Mouse (Mus musculus) limb, embryonic 10.5 days (tissue): ENCODE results near the gene Ets1. TPM values are rescaled to one million over a fixed set of nuclear protein-coding genes. Genes with fewer than 3 reads are reported as not detected.
A peak's percentile ranks its signal among the peaks of the same experiment; 100 is the strongest.

Experiments used
- DNase-seq: peaks from one replicate; pipeline ENCODE4 v3.0.0-alpha.2; 2017; ENCODE audit warnings: low spot score
- H3K27ac ChIP-seq: fragments of 300-500 bp; sonication (generic); 2 replicates; pipeline ENCODE4 v1.5.1; 2016; ENCODE audit warnings: mild to moderate bottlenecking
- H3K27me3 ChIP-seq: fragments of 300-500 bp; sonication (generic); 2 replicates; pipeline ENCODE4 v1.6.1; 2016; ENCODE audit warnings: low read depth, mild to moderate bottlenecking; ENCODE audit not compliant: poor library complexity, severe bottlenecking
- H3K36me3 ChIP-seq: fragments of 300-500 bp; sonication (generic); 2 replicates; pipeline ENCODE4 v1.6.1; 2016; ENCODE audit warnings: mild to moderate bottlenecking, moderate library complexity
- H3K4me1 ChIP-seq: fragments of 300-500 bp; sonication (generic); 2 replicates; pipeline ENCODE4 v1.6.1; 2016
- H3K4me3 ChIP-seq: fragments of 300-500 bp; sonication (generic); 2 replicates; pipeline ENCODE4 v1.5.1; 2016; ENCODE audit warnings: mild to moderate bottlenecking, moderate library complexity
- H3K9me3 ChIP-seq: fragments of 300-500 bp; sonication (generic); replicated peaks from 2 replicates; pipeline ENCODE4 v1.6.1; 2016; ENCODE audit warnings: mild to moderate bottlenecking
- WGBS: fragments of 180-500 bp; shearing (Covaris S2); methylation state at CpG from one replicate; pipeline ENCODE4 v1.1.7; 2016; 5-methylcytosine and 5-hydroxymethylcytosine counted together
- polyA plus RNA-seq: library from polyadenylated mRNA; unstranded; fragments of >200 nt; fragmentation: Nextera tagmentation; extraction: Ambion mirVana; gene quantifications from 2 replicates; pipeline ENCODE4 v1.2.1, GENCODE M21; 2016

Ets1 gene
- polyA plus RNA-seq, 1 experiment from 2014 or later = 50.3 TPM

- WGBS = 89% methylated on average over 9 of the region's 9 CpGs
Measured at GRCm38 (mm10) chr9:32743642-32744161, 107.7 kb downstream of the Ets1 start.

DNA sequence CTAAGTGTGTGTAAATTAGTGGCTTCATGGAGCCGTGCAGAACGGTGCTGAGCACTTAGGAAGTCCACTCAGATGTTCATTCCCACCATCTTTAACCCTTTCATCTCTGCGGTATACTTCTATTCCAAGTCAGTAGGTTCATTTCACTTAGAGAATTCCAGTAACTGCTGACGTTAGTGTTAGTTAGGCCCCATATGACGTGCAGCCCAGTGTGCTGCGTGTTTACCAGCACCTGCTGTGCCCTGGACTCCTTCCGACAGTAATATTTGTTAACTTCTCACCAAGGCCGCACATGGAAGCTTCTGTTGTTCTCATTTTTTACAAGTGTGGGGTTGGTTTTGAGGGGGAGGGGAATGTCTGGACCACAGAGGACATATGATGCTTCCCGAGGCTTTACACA is 108.3 kb downstream of the Ets1 start:
- WGBS = 86% methylated on average over 9 of the region's 9 CpGs
- no peak for DNase-seq
- Histone ChIP-seq H3K36me3 (peaks cover 70% of the 10 kb centered on the region), H3K27me3 (no peaks in the 10 kb centered on the region), H3K9me3 (no peaks in the 10 kb centered on the region), H3K27ac (no peak overlapping the region), H3K4me3 (no peak overlapping the region), H3K4me1 (peaks cover 39% of the 10 kb centered on the region)

More at GRCm38 (mm10) chr9:32743642-32744161, 107.7 kb downstream of the Ets1 start:
- no peak overlapping the region for H3K27ac ChIP-seq
- no peaks in the 10 kb centered on the region for H3K9me3 ChIP-seq
- no peaks in the 10 kb centered on the region for H3K27me3 ChIP-seq
- peaks cover 39% of the 10 kb centered on the region for H3K4me1 ChIP-seq
- no peak for DNase-seq
- no peak overlapping the region for H3K4me3 ChIP-seq
- peaks cover 70% of the 10 kb centered on the region for H3K36me3 ChIP-seq

DNA sequence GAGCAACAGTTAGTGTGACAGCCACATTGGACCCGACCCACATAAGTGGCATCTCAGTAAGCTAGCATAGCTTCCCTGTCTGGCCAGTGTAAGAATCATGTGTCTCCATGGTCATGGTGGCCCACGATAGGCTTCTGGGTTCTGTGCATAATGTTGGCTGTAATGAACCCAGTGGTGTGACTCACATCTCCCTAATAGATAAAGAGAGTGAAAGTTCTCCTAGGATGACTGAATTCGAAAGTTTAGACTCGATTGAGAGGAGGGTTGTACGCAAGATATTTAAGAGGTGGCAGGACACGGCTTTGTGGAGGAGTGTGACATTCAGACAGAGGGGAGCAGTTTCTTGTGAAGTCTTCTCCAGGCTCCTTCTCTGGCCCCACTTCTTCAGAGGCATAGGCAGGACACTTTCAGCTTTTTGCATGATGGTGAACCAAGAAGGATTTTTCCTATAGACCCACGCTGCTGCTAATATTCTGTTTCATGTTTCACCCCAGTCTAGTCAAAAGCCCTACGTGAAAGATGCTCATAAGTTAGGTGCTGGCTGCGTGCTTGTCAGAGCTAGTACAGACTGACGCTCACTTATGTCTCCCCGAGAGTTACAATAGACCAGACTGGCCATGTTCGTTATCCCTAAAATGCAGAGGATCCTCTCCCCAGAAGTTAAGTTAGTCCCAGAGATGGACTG is 109.2 kb downstream of the Ets1 start:
- peaks cover 71% of the 10 kb centered on the region for H3K36me3 ChIP-seq
- no peak overlapping the region for H3K4me3 ChIP-seq
- no peak for DNase-seq
- no peaks in the 10 kb centered on the region for H3K27me3 ChIP-seq
- peaks cover 39% of the 10 kb centered on the region for H3K4me1 ChIP-seq
- H3K27ac ChIP-seq = no peak overlapping the region; the same call in 1 of the 2 replicates
- WGBS = 94% methylated on average over 12 of the region's 12 CpGs
- no peaks in the 10 kb centered on the region for H3K9me3 ChIP-seq

- Histone ChIP-seq H3K9me3 (no peaks in the 10 kb centered on the region), H3K27ac (peak overlapping the region; percentile 61), H3K36me3 (peaks cover 70% of the 10 kb centered on the region), H3K27me3 (no peaks in the 10 kb centered on the region), H3K4me3 (no peak overlapping the region), H3K4me1 (peaks cover 39% of the 10 kb centered on the region)
- 87% methylated on average over 8 of the region's 8 CpGs for WGBS
- DNase-seq = no peak
Measured at GRCm38 (mm10) chr9:32745998-32746397, 110.0 kb downstream of the Ets1 start.

- WGBS = 93% methylated on average over 6 of the region's 6 CpGs
- no peak overlapping the region for H3K4me3 ChIP-seq
- H3K27ac ChIP-seq = no peak overlapping the region; the same call in 1 of the 2 replicates
- no peaks in the 10 kb centered on the region for H3K9me3 ChIP-seq
- DNase-seq = no peak
- no peaks in the 10 kb centered on the region for H3K27me3 ChIP-seq
- H3K36me3 ChIP-seq = peaks cover 71% of the 10 kb centered on the region
- peaks cover 39% of the 10 kb centered on the region for H3K4me1 ChIP-seq
Measured at GRCm38 (mm10) chr9:32746615-32747014, 110.6 kb downstream of the Ets1 start.

GRCm38 (mm10) chr9:32747624-32748023 is 111.6 kb downstream of the Ets1 start:
- DNase-seq = no peak
- WGBS = 89% methylated on average over 8 of the region's 8 CpGs

GRCm38 (mm10) chr9:32748552-32748951 is 112.5 kb downstream of the Ets1 start:
- DNase-seq = no peak
- no peak overlapping the region for H3K27ac ChIP-seq
- no peaks in the 10 kb centered on the region for H3K9me3 ChIP-seq
- 97% methylated on average over 5 of the region's 5 CpGs for WGBS
- H3K4me1 ChIP-seq = peaks cover 27% of the 10 kb centered on the region
- H3K4me3 ChIP-seq = no peak overlapping the region
- H3K27me3 ChIP-seq = no peaks in the 10 kb centered on the region
- peaks cover 69% of the 10 kb centered on the region for H3K36me3 ChIP-seq

More at GRCm38 (mm10) chr9:32747624-32748023, 111.6 kb downstream of the Ets1 start:
- Histone ChIP-seq H3K27ac (no peak overlapping the region), H3K4me1 (peaks cover 33% of the 10 kb centered on the region), H3K9me3 (no peaks in the 10 kb centered on the region), H3K36me3 (peaks cover 68% of the 10 kb centered on the region), H3K27me3 (no peaks in the 10 kb centered on the region), H3K4me3 (no peak overlapping the region)

DNA sequence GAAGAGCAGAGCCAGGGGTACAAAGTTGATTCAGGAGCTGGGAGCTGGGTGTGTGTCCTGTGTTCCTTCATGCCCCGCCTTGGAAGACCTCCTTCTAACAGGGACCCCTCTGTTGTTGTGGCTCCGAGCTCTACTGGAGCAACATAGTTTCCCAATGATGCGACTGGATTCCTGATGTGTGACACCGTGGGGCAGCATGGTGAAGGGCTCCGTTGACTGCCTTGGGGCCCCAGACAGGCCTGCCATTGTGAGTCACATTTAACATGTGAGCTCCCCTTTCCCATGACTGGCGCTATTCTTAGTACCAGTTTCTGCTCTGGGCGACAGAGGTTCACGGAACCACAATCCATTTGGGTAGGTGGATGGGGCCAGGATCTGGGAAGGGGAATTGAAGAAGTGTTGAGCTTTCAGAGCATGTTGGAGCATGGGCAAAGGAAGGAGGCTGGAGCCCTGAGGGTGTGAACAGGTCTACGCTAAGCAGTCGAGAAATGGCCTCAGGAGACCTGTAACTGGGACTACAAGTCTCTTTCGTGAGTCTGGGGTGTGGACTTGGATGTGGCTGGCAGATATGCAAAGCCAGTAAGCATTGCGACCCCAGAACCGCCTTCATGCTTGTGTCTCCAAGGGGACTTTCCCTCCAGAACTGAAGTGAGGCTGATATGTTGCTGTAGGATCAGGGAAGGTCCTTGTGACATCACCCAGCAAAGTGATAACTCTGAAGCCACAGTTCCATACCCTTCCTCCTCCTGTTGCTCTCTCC is 113.9 kb downstream of the Ets1 start:
- Histone ChIP-seq H3K36me3 (peaks cover 66% of the 10 kb centered on the region), H3K4me1 (peaks cover 22% of the 10 kb centered on the region), H3K4me3 (no peak overlapping the region), H3K9me3 (no peaks in the 10 kb centered on the region), H3K27me3 (no peaks in the 10 kb centered on the region), H3K27ac (no peak overlapping the region)
- 93% methylated on average over 13 of the region's 13 CpGs for WGBS
- DNase-seq = no peak

- 68% methylated on average over 5 of the region's 5 CpGs for WGBS
- Histone ChIP-seq H3K27ac (no peak overlapping the region), H3K4me3 (no peak overlapping the region), H3K36me3 (peaks cover 78% of the 10 kb centered on the region), H3K4me1 (peaks cover 6% of the 10 kb centered on the region; the same call in 1 of the 2 replicates), H3K27me3 (no peaks in the 10 kb centered on the region), H3K9me3 (no peaks in the 10 kb centered on the region)
- DNase-seq = no peak
Measured at GRCm38 (mm10) chr9:32752602-32753001, 116.6 kb downstream of the Ets1 start.

DNA sequence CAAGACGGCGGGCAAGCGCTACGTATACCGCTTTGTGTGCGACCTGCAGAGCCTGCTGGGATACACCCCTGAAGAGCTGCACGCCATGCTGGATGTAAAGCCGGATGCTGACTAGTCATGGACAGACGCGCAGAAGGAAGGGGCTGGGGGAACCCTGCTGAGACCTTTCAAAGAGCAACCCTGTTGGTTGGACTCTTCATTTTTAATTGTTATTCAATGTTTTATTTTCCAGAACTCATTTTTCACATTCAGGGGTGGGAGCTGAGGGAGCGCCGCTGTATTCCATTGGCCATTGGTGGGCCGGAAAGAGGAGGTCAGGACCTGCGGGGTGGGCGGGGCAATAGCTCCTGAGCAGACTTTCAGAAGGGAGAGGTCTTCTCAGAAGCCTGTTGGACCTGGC is 118.3 kb downstream of the Ets1 start:
- H3K27me3 ChIP-seq = no peaks in the 10 kb centered on the region
- peaks cover 21% of the 10 kb centered on the region for H3K4me1 ChIP-seq
- H3K36me3 ChIP-seq = peaks cover 65% of the 10 kb centered on the region
- no peak overlapping the region for H3K4me3 ChIP-seq
- no peak for DNase-seq
- WGBS = 95% methylated on average over 15 of the region's 15 CpGs
- no peaks in the 10 kb centered on the region for H3K9me3 ChIP-seq
- H3K27ac ChIP-seq = no peak overlapping the region

- no peak overlapping the region for H3K27ac ChIP-seq
- no peaks in the 10 kb centered on the region for H3K9me3 ChIP-seq
- H3K36me3 ChIP-seq = peaks cover 49% of the 10 kb centered on the region
- peaks cover 21% of the 10 kb centered on the region for H3K4me1 ChIP-seq
- H3K27me3 ChIP-seq = no peaks in the 10 kb centered on the region
- 77% methylated on average over 2 of the region's 2 CpGs for WGBS
- DNase-seq = no peak
- no peak overlapping the region for H3K4me3 ChIP-seq
Measured at GRCm38 (mm10) chr9:32756002-32756401, 120.0 kb downstream of the Ets1 start.

GRCm38 (mm10) chr9:32758280-32758905 is 122.4 kb downstream of the Ets1 start:
- Histone ChIP-seq H3K4me3 (no peak overlapping the region), H3K27me3 (no peaks in the 10 kb centered on the region), H3K36me3 (peaks cover 34% of the 10 kb centered on the region), H3K27ac (peak overlapping the region; percentile 58), H3K4me1 (peaks cover 15% of the 10 kb centered on the region), H3K9me3 (no peaks in the 10 kb centered on the region)
- WGBS = 85% methylated on average over 5 of the region's 5 CpGs
- no peak for DNase-seq
